Mouse (Mus musculus): ENCODE measurements around the gene Phf13. TPM values are rescaled to one million over a fixed set of nuclear protein-coding genes. Genes with fewer than 3 reads are reported as not detected.

Phf13 gene
- total RNA-seq, 2 experiments from 2014 or later: 11.7 to 12.5 TPM

- no peak for DNase-seq (ENCODE audit: extremely low spot score in 1 of 2, low spot score in 1 of 2)
These were observed 17.2 kb upstream of the Phf13 start for GRCm38 (mm10) chr4:152013036-152013813.

- DNase-seq (ENCODE audit: extremely low spot score in 1 of 2, low spot score in 1 of 2): no peak
These were observed 16.1 kb upstream of the Phf13 start for GRCm38 (mm10) chr4:152012109-152012508.

- DNase-seq (ENCODE audit: extremely low spot score in 1 of 2, low spot score in 1 of 2): no peak
These were observed 15.2 kb upstream of the Phf13 start for GRCm38 (mm10) chr4:152011171-152011760.

DNA sequence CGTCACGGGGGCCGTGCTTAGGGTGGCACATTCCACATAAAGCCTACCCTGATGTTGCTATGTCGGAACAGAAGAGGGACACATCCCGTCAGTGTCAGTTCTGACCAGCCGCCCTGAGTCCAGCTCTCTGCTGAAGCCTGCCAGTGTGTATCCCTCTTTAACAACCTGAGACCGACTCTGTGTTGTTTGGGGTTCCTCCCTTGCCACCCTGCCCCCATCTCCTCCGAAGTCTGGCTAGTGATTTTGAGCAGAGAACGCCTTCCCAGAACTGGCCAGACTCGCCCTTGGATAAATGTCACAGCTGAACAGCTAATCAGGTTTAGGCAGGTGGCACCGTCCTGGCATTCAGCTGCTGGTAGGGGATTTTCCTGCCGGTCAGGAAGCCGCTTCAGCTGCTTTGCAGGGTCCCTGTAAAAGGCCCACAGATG is 14.7 kb upstream of the Phf13 start:
- DNase-seq (ENCODE audit: extremely low spot score in 1 of 2, low spot score in 1 of 2): no peak

- DNase-seq (ENCODE audit: extremely low spot score in 1 of 2, low spot score in 1 of 2): no peak
These were observed 14.1 kb upstream of the Phf13 start for GRCm38 (mm10) chr4:152010091-152010706.

DNA sequence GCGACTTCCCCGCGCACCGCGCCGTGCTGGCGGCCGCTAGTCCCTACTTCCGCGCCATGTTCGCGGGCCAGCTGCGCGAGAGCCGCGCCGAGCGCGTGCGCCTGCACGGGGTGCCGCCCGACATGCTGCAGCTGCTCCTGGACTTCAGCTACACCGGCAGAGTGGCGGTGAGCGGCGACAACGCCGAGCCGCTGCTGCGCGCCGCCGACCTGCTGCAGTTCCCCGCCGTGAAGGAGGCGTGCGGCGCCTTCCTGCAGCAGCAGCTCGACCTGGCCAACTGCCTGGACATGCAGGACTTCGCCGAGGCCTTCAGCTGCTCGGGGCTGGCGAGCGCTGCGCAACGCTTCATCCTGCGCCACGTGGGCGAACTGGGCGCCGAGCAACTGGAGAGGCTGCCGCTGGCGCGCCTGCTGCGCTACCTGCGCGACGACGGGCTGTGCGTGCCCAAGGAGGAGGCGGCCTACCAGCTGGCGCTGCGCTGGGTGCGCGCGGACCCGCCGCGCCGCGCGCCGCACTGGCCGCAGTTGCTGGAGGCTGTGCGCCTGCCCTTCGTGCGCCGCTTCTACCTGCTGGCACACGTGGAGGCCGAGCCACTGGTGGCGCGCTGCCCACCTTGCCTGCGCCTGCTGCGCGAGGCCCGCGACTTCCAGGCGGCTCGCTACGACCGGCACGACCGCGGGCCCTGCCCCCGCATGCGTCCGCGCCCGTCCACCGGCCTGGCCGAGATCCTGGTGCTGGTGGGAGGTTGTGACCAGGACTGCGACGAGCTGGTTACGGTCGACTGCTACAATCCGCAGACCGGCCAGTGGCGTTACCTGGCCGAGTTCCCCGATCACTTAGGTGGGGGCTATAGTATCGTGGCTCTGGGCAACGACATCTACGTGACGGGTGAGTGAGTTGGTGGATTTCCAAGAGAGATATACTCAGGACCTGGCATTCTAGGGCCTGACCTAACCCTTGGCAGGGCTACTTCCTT is 13.3 kb upstream of the Phf13 start:
- peak; percentile 49 to 65 for DNase-seq (ENCODE audit: extremely low spot score in 1 of 2, low spot score in 1 of 2)

GRCm38 (mm10) chr4:152008622-152009075 is 12.6 kb upstream of the Phf13 start, which contains the start of gene Klhl21:
Klhl21 (plus strand) TSS chr4:152008803.
- DNase-seq (ENCODE audit: extremely low spot score in 1 of 2, low spot score in 1 of 2): peak; percentile 82 to 87

GRCm38 (mm10) chr4:152008148-152008500 is 12.1 kb upstream of the Phf13 start:
- no peak for DNase-seq (ENCODE audit: extremely low spot score in 1 of 2, low spot score in 1 of 2)

DNA sequence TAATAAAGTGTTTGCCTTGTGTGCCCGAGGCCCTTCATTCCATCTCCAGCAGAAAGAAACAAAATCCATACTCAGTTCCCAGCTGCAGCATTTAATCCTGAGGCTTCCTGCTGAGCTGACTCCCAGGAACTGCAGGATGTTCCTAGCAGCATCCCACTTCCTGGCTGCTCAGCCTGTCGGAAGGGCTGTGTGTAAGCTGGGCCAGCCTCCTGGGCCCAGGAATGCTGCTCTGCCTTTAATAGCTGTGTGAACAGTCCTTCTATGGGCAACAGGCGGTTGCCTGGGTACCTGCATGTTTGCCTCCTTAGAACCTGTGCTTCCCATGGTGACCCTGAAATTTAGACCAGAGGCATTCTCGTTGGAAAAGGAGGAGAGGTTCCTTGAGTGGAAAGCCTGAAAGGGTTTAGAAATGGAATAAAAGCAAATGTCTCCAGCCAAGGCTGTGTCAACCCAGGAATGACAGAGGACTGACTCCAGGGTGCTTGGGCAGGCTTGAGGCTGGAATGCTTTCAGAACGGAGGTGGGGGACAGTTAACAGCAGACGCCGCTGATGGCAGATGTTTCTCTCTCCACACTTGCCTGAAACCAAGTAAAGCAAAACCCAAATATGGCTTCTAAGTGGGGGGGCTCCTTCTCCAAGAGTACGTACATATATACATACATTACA is 11.6 kb upstream of the Phf13 start:
- no peak for DNase-seq (ENCODE audit: extremely low spot score in 1 of 2, low spot score in 1 of 2)

DNA sequence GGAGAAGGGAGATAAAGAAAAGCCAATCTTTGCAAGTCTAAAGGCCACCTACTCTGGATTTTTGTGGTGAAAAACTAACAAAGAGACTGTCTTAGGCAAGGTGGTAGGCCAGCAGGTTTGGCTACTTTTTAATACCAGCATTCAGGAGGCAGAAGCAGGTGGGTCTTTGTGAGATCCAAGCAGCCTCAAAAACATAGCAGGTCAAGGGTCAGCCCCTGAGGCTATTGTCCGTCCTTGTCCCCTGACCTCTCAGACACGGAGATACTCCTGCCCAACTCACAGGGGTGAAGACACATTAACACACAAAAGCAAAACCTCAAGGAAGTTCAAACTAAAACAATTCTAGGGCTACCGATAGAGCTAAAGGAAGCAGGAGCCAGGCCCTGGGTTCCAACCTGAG is 10.8 kb upstream of the Phf13 start:
- no peak for DNase-seq (ENCODE audit: extremely low spot score in 1 of 2, low spot score in 1 of 2)

GRCm38 (mm10) chr4:152006137-152006536 is 10.1 kb upstream of the Phf13 start:
- no peak for DNase-seq (ENCODE audit: extremely low spot score in 1 of 2, low spot score in 1 of 2)

GRCm38 (mm10) chr4:152002063-152002462 is 6.0 kb upstream of the Phf13 start:
- DNase-seq (ENCODE audit: extremely low spot score in 1 of 2, low spot score in 1 of 2): no peak

- no peak for DNase-seq (ENCODE audit: extremely low spot score in 1 of 2, low spot score in 1 of 2)
These were observed 5.3 kb upstream of the Phf13 start for GRCm38 (mm10) chr4:152001335-152001734.

DNA sequence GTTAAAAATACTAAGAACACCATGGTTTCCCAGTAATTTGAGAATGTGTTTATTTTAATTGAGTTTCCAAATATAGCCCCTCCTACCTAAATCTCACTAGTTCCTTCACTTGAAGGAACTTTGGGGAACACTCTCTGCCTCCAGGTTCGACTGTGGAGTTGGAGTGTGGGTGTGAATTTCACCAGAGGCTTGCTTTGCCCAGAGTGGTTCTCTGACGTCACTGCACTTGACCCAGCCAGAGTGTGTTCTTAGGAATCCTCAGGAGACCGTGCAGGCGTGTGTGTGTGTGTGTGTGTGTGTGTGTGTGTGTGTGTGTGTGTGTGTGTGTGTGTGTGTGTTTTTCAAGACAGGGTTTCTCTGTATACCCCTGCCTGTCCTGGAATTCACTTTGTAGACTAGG is 4.8 kb upstream of the Phf13 start:
- DNase-seq (ENCODE audit: extremely low spot score in 1 of 2, low spot score in 1 of 2): no peak

GRCm38 (mm10) chr4:151999481-151999880 is 3.4 kb upstream of the Phf13 start:
- no peak for DNase-seq (ENCODE audit: extremely low spot score in 1 of 2, low spot score in 1 of 2)

DNA sequence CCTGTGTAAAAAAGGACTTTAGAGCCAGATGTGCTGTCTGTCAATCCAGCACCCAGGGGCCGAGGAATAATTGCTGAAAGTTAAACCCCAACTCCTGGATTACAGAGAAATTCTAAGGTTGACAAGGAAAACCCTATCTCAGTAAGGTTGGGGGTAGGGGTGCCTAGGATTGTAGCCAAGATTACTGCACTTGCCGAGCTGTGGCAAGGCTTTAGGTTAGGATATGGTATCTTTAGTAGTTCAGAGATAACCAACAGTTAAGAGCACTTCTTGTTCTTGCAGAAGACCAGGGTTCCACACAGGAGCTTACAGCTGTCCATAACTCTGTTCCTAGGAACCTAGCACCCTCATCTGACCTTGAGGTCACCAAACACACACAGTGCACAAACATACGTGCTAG is 1.6 kb upstream of the Phf13 start:
- DNase-seq (ENCODE audit: extremely low spot score in 1 of 2, low spot score in 1 of 2): no peak

DNA sequence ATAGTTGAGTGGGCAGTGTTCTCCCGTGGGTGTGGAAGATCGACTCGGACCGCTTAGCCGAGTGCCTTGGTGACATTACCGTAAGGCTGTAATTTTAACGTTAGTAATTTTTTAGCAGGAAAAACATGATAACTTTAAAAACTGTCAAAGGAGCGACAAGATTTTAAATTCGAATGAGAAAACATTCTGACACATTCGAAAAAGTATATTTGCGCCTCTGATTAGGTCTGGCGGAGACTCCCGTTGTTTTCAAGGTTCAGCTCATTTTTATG is 829 bp upstream of the Phf13 start:
- no peak for DNase-seq (ENCODE audit: extremely low spot score in 1 of 2, low spot score in 1 of 2)

GRCm38 (mm10) chr4:151995371-151996172 is 486 bp downstream of the Phf13 start:
- DNase-seq (ENCODE audit: extremely low spot score in 1 of 2, low spot score in 1 of 2): peak in 1 of 2 experiments; percentile 25
